Mouse (Mus musculus) kidney, postnatal 36 days (tissue): ENCODE data around the gene Spg11.
"Not testable (repeated sequence)": the region's sequence is repeated elsewhere in the genome, so short reads cannot be mapped to it uniquely, and the experiment has no call there.

Source experiments
- DNase-seq, 2 experiments: peaks; one replicate each; pipeline ENCODE4 v3.0.0; 2021 to 2022; ENCODE audit warnings: mixed read lengths in 2 of 2

Spg11 gene

GRCm38 (mm10) chr2:122059365-122060115 lies 58.6 kb downstream of the Spg11 start:
- no peak for DNase-seq

- DNase-seq, result no peak
These were observed 74.3 kb downstream of the Spg11 start for GRCm38 (mm10) chr2:122043926-122044325.

- DNase-seq, result no peak
These were observed 82.1 kb downstream of the Spg11 start for GRCm38 (mm10) chr2:122036064-122036463.

DNA sequence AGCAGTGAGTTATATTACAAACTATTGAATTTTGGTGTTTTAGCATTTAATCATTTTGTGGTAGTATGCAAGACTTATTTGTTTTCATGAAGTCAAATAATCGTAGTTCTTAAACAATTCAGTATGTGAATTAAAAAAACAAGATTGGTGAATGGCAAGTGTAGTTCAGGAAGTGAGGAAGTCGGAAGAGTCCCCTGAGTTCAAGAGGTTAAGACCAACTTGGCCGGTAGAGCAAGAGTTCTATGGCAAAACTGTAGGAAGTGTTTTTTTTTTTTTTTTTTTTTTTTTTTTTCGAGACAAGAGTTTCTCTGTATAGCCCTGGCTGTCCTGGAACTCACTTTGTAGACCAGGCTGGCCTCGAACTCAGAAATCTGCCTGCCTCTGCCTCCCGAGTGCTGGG lies 86.2 kb downstream of the Spg11 start:
- DNase-seq, result no peak

GRCm38 (mm10) chr2:122028756-122029700 lies 89.2 kb downstream of the Spg11 start:
- peak; percentile 19 to 63 for DNase-seq

DNA sequence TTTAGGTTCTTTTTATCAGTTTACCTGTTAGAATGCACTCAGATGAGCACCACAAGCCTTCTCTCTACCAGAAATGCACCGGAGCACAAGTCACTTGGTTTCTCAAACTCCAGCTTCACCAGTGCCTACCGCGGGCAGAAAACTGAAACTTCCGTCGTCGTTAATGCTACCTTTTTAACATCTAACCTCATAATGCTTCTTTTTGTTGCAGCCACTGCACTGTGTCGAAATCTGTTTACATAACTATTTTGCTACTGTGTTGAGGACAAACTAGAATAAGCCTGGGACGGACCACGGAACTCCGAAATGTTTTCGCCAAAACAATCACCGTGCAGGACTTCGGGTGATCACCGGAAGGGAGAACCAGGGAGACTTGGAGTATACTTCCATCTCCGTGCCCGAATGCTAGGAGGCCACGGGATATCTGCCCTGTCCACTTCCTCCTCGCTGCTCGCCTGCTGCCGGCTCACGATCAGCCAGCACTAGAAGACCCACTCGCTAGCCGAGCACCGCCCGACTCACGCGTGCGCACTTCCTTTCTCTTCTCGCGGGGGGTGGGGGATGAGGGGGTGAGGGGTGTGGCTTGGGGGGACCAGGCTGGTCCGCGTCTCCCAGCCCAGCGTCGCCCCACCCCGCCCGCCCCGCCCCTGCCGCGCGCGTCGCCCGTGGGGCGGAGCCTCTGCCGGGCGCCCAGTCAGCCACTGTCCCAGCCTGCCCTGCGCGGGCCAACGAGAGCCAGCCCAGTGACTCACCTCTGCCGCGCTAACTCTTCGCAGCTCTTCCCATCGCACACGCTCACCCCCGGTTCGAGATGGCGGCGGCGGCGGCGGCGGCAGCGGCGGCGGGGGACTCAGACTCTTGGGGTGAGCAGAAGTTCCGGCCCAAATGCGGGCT lies 90.1 kb downstream of the Spg11 start, which contains the start of gene Eif3j1:
Gene Eif3j1, plus strand, starts transcription at position 685 of the 894 bp plus-strand sequence.
- peak; percentile 90 to 92 for DNase-seq

DNA sequence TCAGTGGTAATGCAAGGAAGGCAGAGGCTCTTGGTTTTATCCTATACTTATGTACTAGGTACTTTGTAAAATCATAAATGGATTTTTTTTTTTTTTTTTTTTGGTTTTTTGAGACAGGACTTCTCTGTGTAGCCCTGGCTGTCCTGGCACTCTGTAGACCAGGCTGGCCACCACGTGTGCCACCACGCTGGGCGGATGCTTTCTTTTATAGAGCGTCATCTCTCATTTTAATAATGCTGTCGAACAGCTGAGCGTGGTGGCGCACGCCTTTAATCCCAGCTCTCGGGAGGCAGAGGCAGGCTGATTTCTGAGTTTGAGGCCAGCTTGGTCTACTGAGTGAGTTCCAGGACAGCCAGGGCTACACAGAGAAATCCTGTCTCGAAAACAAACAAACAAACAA lies 91.1 kb downstream of the Spg11 start:
- DNase-seq, result not testable (repeated sequence)

DNA sequence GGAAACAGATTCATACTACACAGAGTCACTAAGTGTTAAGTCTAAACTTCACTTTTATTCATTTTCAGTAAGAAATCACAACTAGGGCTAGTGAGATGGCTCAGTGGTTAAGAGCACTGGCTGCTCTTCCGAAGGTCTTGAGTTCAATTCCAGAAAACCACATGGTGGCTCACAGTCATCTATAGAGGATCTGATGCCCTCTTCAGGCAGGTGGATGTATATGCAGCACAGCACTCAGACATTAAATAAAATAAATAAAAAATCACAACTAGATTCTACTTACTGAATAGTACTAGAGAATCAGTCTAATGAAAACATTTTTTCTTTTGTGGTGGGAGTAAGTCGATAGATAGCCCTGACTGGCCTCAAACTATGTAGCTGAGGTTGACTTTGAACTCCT lies 95.9 kb downstream of the Spg11 start:
- DNase-seq, result no peak

GRCm38 (mm10) chr2:122018705-122019104 lies 99.5 kb downstream of the Spg11 start:
- no peak for DNase-seq

DNA sequence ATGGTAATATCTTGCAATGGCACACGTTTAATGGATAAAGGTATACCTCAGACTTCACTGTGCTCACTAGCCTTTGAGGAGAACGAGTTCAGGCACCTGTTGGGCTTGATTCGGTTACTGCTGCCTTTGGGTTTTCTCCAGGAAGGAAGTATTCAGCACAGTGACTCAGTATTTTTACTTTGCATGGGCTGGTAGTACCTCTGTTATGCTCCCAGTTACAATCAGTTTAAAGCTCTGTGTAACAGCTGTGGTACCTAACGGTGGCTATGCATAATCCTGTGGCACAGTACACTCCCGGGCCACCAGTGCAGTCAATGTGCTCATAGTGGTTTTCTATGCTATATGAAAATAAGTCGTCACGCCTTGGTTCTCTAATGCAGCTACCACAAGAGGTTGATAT lies 106.7 kb downstream of the Spg11 start:
- DNase-seq, result no peak

GRCm38 (mm10) chr2:122008832-122009231 lies 109.4 kb downstream of the Spg11 start:
- no peak for DNase-seq
